Mouse (Mus musculus): ENCODE data around the gene Gm10053.

GRCm38 (mm10) chr19:24865436-24865835 lies 10.1 kb upstream of the Gm10053 start:
- TF ChIP-seq CTCF (IDR thresholded peaks at IDR 0.05), result no peak
- TF ChIP-seq EP300 (IDR thresholded peaks at IDR 0.05), result no peak

All from lung, postnatal 0 days (tissue).